Mouse (Mus musculus): ENCODE results near the gene Gm5751. TPM values are rescaled to one million over a fixed set of nuclear protein-coding genes. Genes with fewer than 3 reads are reported as not detected.

Gm5751 gene
- total and polyA plus RNA-seq, 3 experiments: 2.0 to 2.1 TPM; not detected in 1

DNA sequence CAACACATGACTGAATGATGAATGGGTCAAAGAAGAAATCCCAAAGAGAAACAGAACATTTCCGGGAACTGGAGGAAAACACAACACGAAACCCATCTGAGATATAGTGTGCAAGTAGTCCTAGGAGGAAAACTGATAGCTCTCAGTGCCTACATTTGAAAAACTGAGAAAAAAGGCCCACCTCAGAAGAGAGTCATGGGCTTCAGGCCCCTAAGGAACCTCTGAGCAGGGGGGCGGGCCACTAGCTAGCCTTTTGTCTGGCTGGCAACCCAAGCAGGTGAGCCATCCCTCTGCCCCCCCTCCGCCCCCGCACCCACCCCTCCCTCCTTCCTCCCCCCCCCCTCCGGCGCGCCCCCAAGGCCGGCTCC is 17.9 kb downstream of the Gm5751 start (continued):
- no peak for TF ChIP-seq CHD1 (IDR thresholded peaks at IDR 0.05; ENCODE audit: low read depth, low read length)
- TF ChIP-seq ELF1 (IDR thresholded peaks at IDR 0.05; ENCODE audit: low read depth, low read length): no peak
- no peak for TF ChIP-seq MAZ (IDR thresholded peaks at IDR 0.05; ENCODE audit: low read depth, low read length)
- no peak for TF ChIP-seq ZKSCAN1 (IDR thresholded peaks at IDR 0.05; ENCODE audit: low read depth, low read length)
- TF ChIP-seq POLR2A (IDR thresholded peaks at IDR 0.05; ENCODE audit: control insufficient read depth in 1 of 2, insufficient read depth in 1 of 2, low read depth in 1 of 2, low read length in 2 of 2, poor library complexity in 1 of 2): no peak

DNA sequence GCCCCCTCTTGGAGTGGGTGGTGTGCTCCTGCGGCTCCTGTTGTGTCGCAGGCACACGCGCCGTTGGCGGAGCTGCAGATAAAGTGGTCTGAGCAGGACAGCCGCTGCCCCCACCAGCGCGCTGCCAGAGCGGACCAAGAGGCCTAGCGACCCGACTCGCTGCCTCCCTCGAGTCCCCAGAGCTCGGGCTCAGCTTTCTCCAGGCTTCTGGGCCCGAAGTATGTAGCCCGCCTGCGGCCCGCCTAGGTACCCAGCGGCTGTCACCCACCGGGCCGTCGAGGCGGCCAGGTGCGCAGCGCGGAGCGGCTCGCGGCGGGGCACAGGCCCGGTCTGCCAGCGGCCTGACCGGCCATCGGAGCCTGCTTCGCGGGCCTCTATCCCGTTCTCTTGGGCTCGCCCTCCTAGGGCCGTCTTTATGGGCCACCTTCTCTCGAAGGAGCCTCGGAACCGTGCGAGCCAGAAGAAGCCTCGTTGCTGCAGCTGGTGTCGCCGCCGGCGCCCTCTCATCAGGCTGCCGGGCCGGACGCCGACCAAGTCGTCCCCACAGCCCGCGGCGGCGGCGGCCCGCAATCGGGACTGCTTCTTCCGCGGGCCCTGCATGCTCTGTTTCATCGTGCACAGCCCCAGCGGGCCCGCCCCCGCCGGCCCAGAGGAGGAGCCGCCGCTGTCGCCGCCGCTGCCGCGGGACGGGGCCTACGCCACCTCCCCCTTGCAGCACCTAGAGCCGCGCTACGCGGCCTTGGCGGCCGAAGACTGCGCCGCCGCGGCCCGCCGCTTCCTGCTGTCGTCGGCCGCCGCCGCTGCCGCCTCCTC is 18.5 kb downstream of the Gm5751 start, which contains the start of gene B630019K06Rik:
Gene B630019K06Rik, plus strand, starts transcription at position 40 of the 813 bp plus-strand sequence.
- Histone ChIP-seq H3K27me3 (ENCODE audit: control insufficient read depth in 1 of 2, insufficient read depth in 2 of 2, low read length in 2 of 2) (no peaks in the 10 kb centered on the region), H3K4me3 (ENCODE audit: control insufficient read depth in 1 of 2, insufficient read depth in 1 of 2, low read depth in 2 of 2, low read length in 2 of 2) (no peak within 1 kb of the TSS), H3K9ac (ENCODE audit: control insufficient read depth, low read depth, low read length, poor library complexity, severe bottlenecking) (no peak within 1 kb of the TSS), H3K36me3 (ENCODE audit: control insufficient read depth in 1 of 2, insufficient read depth in 2 of 2, low read length in 2 of 2) (no peaks in the 10 kb centered on the region), H3K4me1 (ENCODE audit: control insufficient read depth in 1 of 2, insufficient read depth in 2 of 2, low read length in 2 of 2) (no peaks in the 10 kb centered on the region), H3K79me2 (ENCODE audit: control insufficient read depth, insufficient read depth, low read length, poor library complexity) (no peaks in the 10 kb centered on the region), H3K27ac (ENCODE audit: control insufficient read depth, low read depth, low read length) (no peak within 1 kb of the TSS), H3K9me3 (replicated peaks; ENCODE audit: insufficient read depth, low read length) (no peaks in the 10 kb centered on the region)
- TF ChIP-seq KAT2A (conservative IDR thresholded peaks at IDR 0.05; ENCODE audit: low read depth, low read length) (no peak), MYC (IDR thresholded peaks at IDR 0.05; ENCODE audit: low read depth, low read length) (no peak), POLR2AphosphoS2 (IDR thresholded peaks at IDR 0.05; ENCODE audit: low read length) (no peak), MAZ (IDR thresholded peaks at IDR 0.05; ENCODE audit: low read depth, low read length) (no peak), NELFE (IDR thresholded peaks at IDR 0.05; ENCODE audit: low read depth, low read length) (no peak), HCFC1 (IDR thresholded peaks at IDR 0.05; ENCODE audit: low read depth, low read length) (no peak), GABPA (IDR thresholded peaks at IDR 0.05; ENCODE audit: low read depth, low read length) (no peak), SMC3 (IDR thresholded peaks at IDR 0.05; ENCODE audit: low read depth, low read length) (no peak), BHLHE40 (IDR thresholded peaks at IDR 0.05; ENCODE audit: borderline replicate concordance, low read depth, low read length) (no peak), MXI1 (IDR thresholded peaks at IDR 0.05; ENCODE audit: low read depth, low read length) (no peak), GATA1 (IDR thresholded peaks at IDR 0.05; ENCODE audit: low read depth, low read length) (no peak), MAFK (IDR thresholded peaks at IDR 0.05; ENCODE audit: borderline replicate concordance, low read depth, low read length) (no peak), ZKSCAN1 (IDR thresholded peaks at IDR 0.05; ENCODE audit: low read depth, low read length) (no peak)
- no peak for DNase-seq (ENCODE audit: low read depth, low spot score)

DNA sequence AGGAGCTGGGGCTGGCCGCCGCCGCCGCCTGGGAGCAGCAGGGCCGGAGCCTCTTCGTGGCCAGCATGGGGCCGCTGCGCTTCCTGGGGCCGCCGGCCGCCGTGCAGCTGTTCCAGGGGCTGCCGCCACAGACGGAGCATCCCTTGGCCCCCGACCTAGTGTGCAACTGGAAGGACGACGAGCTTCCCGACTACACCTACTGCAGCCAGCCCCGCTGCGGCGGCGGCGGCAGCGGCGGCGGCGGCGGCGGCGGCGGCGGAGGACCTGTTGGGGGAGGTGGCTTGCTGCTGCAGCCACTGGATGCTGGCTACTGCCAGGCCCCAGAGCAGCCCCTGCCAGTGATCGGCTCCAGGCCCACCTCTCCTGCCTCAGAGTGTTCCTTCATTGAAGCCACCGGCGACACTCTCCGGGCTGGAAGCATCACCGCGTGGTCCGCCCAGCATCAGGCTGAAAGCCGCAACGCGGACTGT is 19.2 kb downstream of the Gm5751 start:
- H3K79me2 ChIP-seq (ENCODE audit: control insufficient read depth, insufficient read depth, low read length, poor library complexity): no peaks in the 10 kb centered on the region
- no peak overlapping the region for H3K4me3 ChIP-seq (ENCODE audit: control insufficient read depth in 1 of 2, insufficient read depth in 1 of 2, low read depth in 2 of 2, low read length in 2 of 2)
- H3K9me3 ChIP-seq (replicated peaks; ENCODE audit: insufficient read depth, low read length): no peaks in the 10 kb centered on the region
- no peak overlapping the region for H3K9ac ChIP-seq (ENCODE audit: control insufficient read depth, low read depth, low read length, poor library complexity, severe bottlenecking)
- no peak for TF ChIP-seq ZNF384 (IDR thresholded peaks at IDR 0.05; ENCODE audit: low read depth, low read length)
- TF ChIP-seq MAX (IDR thresholded peaks at IDR 0.05; ENCODE audit: low read length): no peak
- TF ChIP-seq SIN3A (IDR thresholded peaks at IDR 0.05; ENCODE audit: low read length): no peak
- TF ChIP-seq POLR2AphosphoS2 (IDR thresholded peaks at IDR 0.05; ENCODE audit: low read length): no peak
- H3K27me3 ChIP-seq (ENCODE audit: control insufficient read depth in 1 of 2, insufficient read depth in 2 of 2, low read length in 2 of 2): no peaks in the 10 kb centered on the region
- no peak for DNase-seq (ENCODE audit: low read depth, low spot score)
- no peak overlapping the region for H3K27ac ChIP-seq (ENCODE audit: control insufficient read depth, low read depth, low read length)
- no peaks in the 10 kb centered on the region for H3K36me3 ChIP-seq (ENCODE audit: control insufficient read depth in 1 of 2, insufficient read depth in 2 of 2, low read length in 2 of 2)
- H3K4me1 ChIP-seq (ENCODE audit: control insufficient read depth in 1 of 2, insufficient read depth in 2 of 2, low read length in 2 of 2): no peaks in the 10 kb centered on the region

All from MEL (cell line).